Mouse (Mus musculus): ENCODE measurements around the gene Clec2h.
"Not testable (repeated sequence)": the region's sequence is repeated elsewhere in the genome, so short reads cannot be mapped to it uniquely, and the experiment has no call there.

Clec2h gene

GRCm38 (mm10) chr6:128662206-128662605 lies at the start of gene Clec2h:
TSS of gene Clec2h (plus strand) at chr6:128662385.
- no peak for DNase-seq

- no peak for DNase-seq
Measured at GRCm38 (mm10) chr6:128622733-128623132, 39.5 kb upstream of the Clec2h start.

GRCm38 (mm10) chr6:128623433-128623832 lies 38.8 kb upstream of the Clec2h start, which contains the start of gene Klrb1a:
TSS of gene Klrb1a (minus strand) at chr6:128623533.
- not testable (repeated sequence) for DNase-seq

GRCm38 (mm10) chr6:128624425-128624824 lies 37.8 kb upstream of the Clec2h start:
- DNase-seq = no peak

GRCm38 (mm10) chr6:128625246-128625645 lies 36.9 kb upstream of the Clec2h start:
- not testable (repeated sequence) for DNase-seq

GRCm38 (mm10) chr6:128629771-128630739 lies 32.1 kb upstream of the Clec2h start:
- peak; percentile 73 to 75 for DNase-seq

- DNase-seq = not testable (repeated sequence)
Measured at GRCm38 (mm10) chr6:128630912-128631905, 31.0 kb upstream of the Clec2h start.

- DNase-seq = no peak
Measured at GRCm38 (mm10) chr6:128640673-128641072, 21.5 kb upstream of the Clec2h start.

- no peak for DNase-seq
Measured at GRCm38 (mm10) chr6:128641116-128641716, 21.0 kb upstream of the Clec2h start.

- no peak for DNase-seq
Measured at GRCm38 (mm10) chr6:128643999-128644398, 18.2 kb upstream of the Clec2h start.

- DNase-seq = not testable (repeated sequence)
Measured at GRCm38 (mm10) chr6:128644694-128645093, 17.5 kb upstream of the Clec2h start.

GRCm38 (mm10) chr6:128645708-128646107 lies 16.5 kb upstream of the Clec2h start:
- DNase-seq = not testable (repeated sequence)

- DNase-seq = no peak
Measured at GRCm38 (mm10) chr6:128649681-128650080, 12.5 kb upstream of the Clec2h start.

- no peak for DNase-seq
Measured at GRCm38 (mm10) chr6:128650187-128650586, 12.0 kb upstream of the Clec2h start.

GRCm38 (mm10) chr6:128650827-128651226 lies 11.4 kb upstream of the Clec2h start:
- not testable (repeated sequence) for DNase-seq

GRCm38 (mm10) chr6:128652938-128653337 lies 9.2 kb upstream of the Clec2h start:
- DNase-seq = no peak

- DNase-seq = no peak
Measured at GRCm38 (mm10) chr6:128661249-128661648, 936 bp upstream of the Clec2h start.

GRCm38 (mm10) chr6:128669936-128670335 lies 7.8 kb downstream of the Clec2h start:
- no peak for DNase-seq

- DNase-seq = no peak
Measured at GRCm38 (mm10) chr6:128679574-128679973, 17.4 kb downstream of the Clec2h start.

GRCm38 (mm10) chr6:128701691-128702090 lies 39.5 kb downstream of the Clec2h start:
- no peak for DNase-seq

GRCm38 (mm10) chr6:128722959-128723358 lies 60.8 kb downstream of the Clec2h start, which contains the start of gene Klrb1:
TSS of gene Klrb1 (minus strand) at chr6:128723059.
- no peak for DNase-seq

All from cerebellum, postnatal 14 days (tissue).